27 mouse cellular contexts compared by ENCODE assay signal in genomic region chr10:88884836-88885235, GRCm38 (mm10). TPM values are rescaled to one million over a fixed set of nuclear protein-coding genes. Genes with fewer than 3 reads are reported as not detected.
DNase-seq lines count a peak whose midpoint lies in the region; ATAC-seq and TF ChIP-seq lines count a peak whose summit lies in the region.
"Had no signal": no experiment of that assay in that cellular context is flagged by ENCODE, and none has a peak within 500 bp of the region (broad histone marks: within the 10 kb centered on the region; RNA-seq: fewer than 3 reads in every experiment).

No protein-coding gene starts in this region.

- CTCF ChIA-PET in Patski (lab: Charles Lee) = no interaction called here

- no peaks in the 10 kb centered on the region for H3K36me3 ChIP-seq in intestine, postnatal 0 days (ENCODE audit: control insufficient read depth, insufficient read depth)
- no peaks in the 10 kb centered on the region for H3K36me3 ChIP-seq in intestine, embryonic 15.5 days
- no peaks in the 10 kb centered on the region for H3K36me3 ChIP-seq in midbrain, postnatal 0 days (ENCODE audit: insufficient read depth, low read length)
- H3K36me3 ChIP-seq in midbrain, embryonic 13.5 days = no peaks in the 10 kb centered on the region
- H3K36me3 ChIP-seq in stomach, postnatal 0 days (ENCODE audit: control insufficient read depth, insufficient read depth, low read length) = no peaks in the 10 kb centered on the region
- no peaks in the 10 kb centered on the region for H3K36me3 ChIP-seq in heart, embryonic 11.5 days (ENCODE audit: control insufficient read depth, insufficient read depth, low read length)
- H3K36me3 ChIP-seq: forebrain, embryonic 10.5 days; G1E; limb, embryonic 12.5 days; midbrain, embryonic 15.5 days; stomach, embryonic 15.5 days had no signal

- WGBS in intestine, postnatal 0 days = 83% methylated on average over 6 of the region's 6 CpGs
- WGBS in intestine, embryonic 15.5 days = 84% methylated on average over 6 of the region's 6 CpGs
- WGBS in midbrain, postnatal 0 days = 85% methylated on average over 6 of the region's 6 CpGs
- WGBS in midbrain, embryonic 13.5 days = 84% methylated on average over 6 of the region's 6 CpGs
- 81% methylated on average over 6 of the region's 6 CpGs for WGBS in stomach, postnatal 0 days
- 73% methylated on average over 6 of the region's 6 CpGs for WGBS in heart, embryonic 11.5 days (ENCODE audit: insufficient replicate concordance)

- no peak overlapping the region for H3K4me2 ChIP-seq in intestine, postnatal 0 days (replicated peaks; ENCODE audit: low read depth)
- no peak overlapping the region for H3K4me2 ChIP-seq in intestine, embryonic 15.5 days (replicated peaks)
- no peak overlapping the region for H3K4me2 ChIP-seq in midbrain, postnatal 0 days (ENCODE audit: low read depth, low read length, poor library complexity, severe bottlenecking)
- no peak overlapping the region for H3K4me2 ChIP-seq in midbrain, embryonic 13.5 days (replicated peaks)
- H3K4me2 ChIP-seq in stomach, postnatal 0 days (replicated peaks; ENCODE audit: low read depth) = no peak overlapping the region
- no peak overlapping the region for H3K4me2 ChIP-seq in heart, embryonic 11.5 days

- peaks cover 10% of the 10 kb centered on the region for H3K27me3 ChIP-seq in intestine, postnatal 0 days (replicated peaks; ENCODE audit: control insufficient read depth, insufficient read depth, low read length)
- peaks cover 15% of the 10 kb centered on the region for H3K27me3 ChIP-seq in intestine, embryonic 15.5 days (replicated peaks)
- H3K27me3 ChIP-seq in midbrain, postnatal 0 days (ENCODE audit: insufficient read depth, low read length) = peaks cover 8% of the 10 kb centered on the region
- peaks cover 32% of the 10 kb centered on the region for H3K27me3 ChIP-seq in midbrain, embryonic 13.5 days
- H3K27me3 ChIP-seq in Patski = peaks cover 7% of the 10 kb centered on the region
- H3K27me3 ChIP-seq in stomach, postnatal 0 days (ENCODE audit: control insufficient read depth, insufficient read depth, low read length) = peaks cover 3% of the 10 kb centered on the region; the same call in 1 of the 2 replicates
- H3K27me3 ChIP-seq in heart, embryonic 11.5 days (ENCODE audit: control insufficient read depth, insufficient read depth, low read length) = peaks cover 28% of the 10 kb centered on the region

- no peak for DNase-seq in midbrain, postnatal 0 days (ENCODE audit: low spot score)
- DNase-seq in Patski (ENCODE audit: low read depth, low spot score) = no peak
- no peak for DNase-seq in stomach, postnatal 0 days (ENCODE audit: low spot score)
- DNase-seq in urinary bladder, adult 18-20 months (ENCODE audit: low spot score in 2 of 2) = no peak
- DNase-seq: adrenal gland, adult 2 months; B cell, adult 2 months; cerebellum, adult 11 months; cerebellum, postnatal 25 days; embryo, embryonic 11 days; heart, adult 11 months; heart, postnatal 4 days; lung, adult 18-20 months; lung, postnatal 14 days; right cerebral cortex, postnatal 25 days had no signal

- peak; percentile 47 for TF ChIP-seq CTCF in intestine, postnatal 0 days (IDR thresholded peaks at IDR 0.05; ENCODE audit: low read depth)
- TF ChIP-seq CTCF in midbrain, postnatal 0 days (IDR thresholded peaks at IDR 0.05) = peak; percentile 26; the same call in 1 of the 2 replicates
- TF ChIP-seq CTCF in Patski (IDR thresholded peaks at IDR 0.05) = peak; percentile 39
- TF ChIP-seq CTCF in stomach, postnatal 0 days (IDR thresholded peaks at IDR 0.05; ENCODE audit: low read depth) = peak; percentile 23

- POLR2A ChIA-PET in Patski (lab: Charles Lee) = no interaction called here

- no peak overlapping the region for H3K27ac ChIP-seq in intestine, postnatal 0 days (ENCODE audit: low read depth, low read length)
- no peak overlapping the region for H3K27ac ChIP-seq in intestine, embryonic 15.5 days
- no peak overlapping the region for H3K27ac ChIP-seq in midbrain, postnatal 0 days (ENCODE audit: low read depth, low read length)
- no peak overlapping the region for H3K27ac ChIP-seq in midbrain, embryonic 13.5 days
- H3K27ac ChIP-seq in stomach, postnatal 0 days (replicated peaks) = no peak overlapping the region
- H3K27ac ChIP-seq in heart, embryonic 11.5 days (ENCODE audit: low read depth, low read length) = no peak overlapping the region
- H3K27ac ChIP-seq: forebrain, embryonic 10.5 days; limb, embryonic 12.5 days; midbrain, embryonic 15.5 days; stomach, embryonic 15.5 days had no signal

- H3K4me1 ChIP-seq in intestine, postnatal 0 days (replicated peaks; ENCODE audit: control insufficient read depth, insufficient read depth, low read length) = no peaks in the 10 kb centered on the region
- H3K4me1 ChIP-seq in intestine, embryonic 15.5 days (replicated peaks) = no peaks in the 10 kb centered on the region
- H3K4me1 ChIP-seq in midbrain, postnatal 0 days (ENCODE audit: insufficient read depth, low read length) = no peaks in the 10 kb centered on the region
- peaks cover 12% of the 10 kb centered on the region for H3K4me1 ChIP-seq in midbrain, embryonic 13.5 days (replicated peaks)
- H3K4me1 ChIP-seq in stomach, postnatal 0 days (replicated peaks; ENCODE audit: control insufficient read depth, insufficient read depth) = no peaks in the 10 kb centered on the region
- H3K4me1 ChIP-seq in heart, embryonic 11.5 days (ENCODE audit: control insufficient read depth, insufficient read depth, low read length) = peaks cover 3% of the 10 kb centered on the region; the same call in 1 of the 2 replicates
- H3K4me1 ChIP-seq: stomach, embryonic 15.5 days had no signal

- TF ChIP-seq EP300 in stomach, postnatal 0 days (optimal IDR thresholded peaks at IDR 0.05) = no peak

- H3K9ac ChIP-seq in intestine, postnatal 0 days (ENCODE audit: low read depth, low read length) = no peak overlapping the region
- H3K9ac ChIP-seq in intestine, embryonic 15.5 days = no peak overlapping the region
- H3K9ac ChIP-seq in midbrain, postnatal 0 days (replicated peaks; ENCODE audit: low read length, poor library complexity, severe bottlenecking) = no peak overlapping the region
- no peak overlapping the region for H3K9ac ChIP-seq in midbrain, embryonic 13.5 days (replicated peaks)
- H3K9ac ChIP-seq in stomach, postnatal 0 days (ENCODE audit: low read length) = no peak overlapping the region
- H3K9ac ChIP-seq in heart, embryonic 11.5 days (ENCODE audit: low read depth, low read length) = no peak overlapping the region
- H3K9ac ChIP-seq: limb, embryonic 12.5 days; midbrain, embryonic 15.5 days; stomach, embryonic 15.5 days had no signal

- H3K9me3 ChIP-seq in intestine, postnatal 0 days (ENCODE audit: control insufficient read depth) = no peaks in the 10 kb centered on the region
- no peaks in the 10 kb centered on the region for H3K9me3 ChIP-seq in intestine, embryonic 15.5 days
- no peaks in the 10 kb centered on the region for H3K9me3 ChIP-seq in midbrain, postnatal 0 days (ENCODE audit: low read length)
- H3K9me3 ChIP-seq in midbrain, embryonic 13.5 days = no peaks in the 10 kb centered on the region
- H3K9me3 ChIP-seq in stomach, postnatal 0 days (ENCODE audit: control insufficient read depth, low read length) = no peaks in the 10 kb centered on the region
- H3K9me3 ChIP-seq in heart, embryonic 11.5 days (replicated peaks; ENCODE audit: control insufficient read depth, low read length) = no peaks in the 10 kb centered on the region
- H3K9me3 ChIP-seq: G1E; limb, embryonic 12.5 days; midbrain, embryonic 15.5 days; stomach, embryonic 15.5 days had no signal

- in situ Hi-C loops in Patski (cut with MboI; ENCODE audit: low pct_unique_long_range_greater_than_20kb) = no loop called here

- no peak overlapping the region for H3K4me3 ChIP-seq in intestine, postnatal 0 days (ENCODE audit: low read depth, low read length)
- no peak overlapping the region for H3K4me3 ChIP-seq in intestine, embryonic 15.5 days (replicated peaks)
- 0 out of 2 replicates have a peak overlapping the region, but pooled peaks have one; percentile 49 for H3K4me3 ChIP-seq in midbrain, postnatal 0 days (ENCODE audit: low read depth, low read length)
- H3K4me3 ChIP-seq in midbrain, embryonic 13.5 days (replicated peaks) = no peak overlapping the region
- H3K4me3 ChIP-seq in stomach, postnatal 0 days (ENCODE audit: low read depth, low read length) = no peak overlapping the region
- no peak overlapping the region for H3K4me3 ChIP-seq in heart, embryonic 11.5 days (ENCODE audit: low read depth, low read length)
- H3K4me3 ChIP-seq: megakaryocyte, embryonic 14.5 days; stomach, embryonic 15.5 days had no signal

- no peak for ATAC-seq in intestine, postnatal 0 days
- no peak for ATAC-seq in intestine, embryonic 15.5 days
- no peak for ATAC-seq in midbrain, postnatal 0 days (ENCODE audit: low FRiP score)
- no peak for ATAC-seq in midbrain, embryonic 13.5 days
- no peak for ATAC-seq in Patski
- no peak for ATAC-seq in stomach, postnatal 0 days (ENCODE audit: low FRiP score, low TSS enrichment)
- no peak for ATAC-seq in heart, embryonic 11.5 days (replicated peaks; ENCODE audit: insufficient number of reproducible peaks, low FRiP score, low TSS enrichment)
- ATAC-seq: hindbrain, embryonic 16.5 days had no signal

RNA-seq across cellular contexts. Expression of gene Slc5a8, which starts 1.0 kb away (rescaled TPM):
- 3.3 and 4.9 TPM in 2 replicates for polyA plus RNA-seq in intestine, postnatal 0 days (2015; fragmentation: Nextera tagmentation; extraction: Ambion mirVana)
- polyA plus RNA-seq in intestine, embryonic 15.5 days (2015; fragmentation: Nextera tagmentation; extraction: Ambion mirVana) = 0.97 and 1.4 TPM in 2 replicates
- total RNA-seq in midbrain, postnatal 0 days (2014; rRNA removed) = 0.05 and 0.38 TPM in 2 replicates
- 0.09 and 0.17 TPM in 2 replicates for polyA plus RNA-seq in midbrain, postnatal 0 days (2015; fragmentation: Nextera tagmentation; extraction: Ambion mirVana)
- polyA plus RNA-seq in midbrain, embryonic 13.5 days (2015; fragmentation: Nextera tagmentation; extraction: Ambion mirVana) = 0.04 and 0.10 TPM in 2 replicates
- polyA plus RNA-seq in Patski (2021) = 0.01 TPM
- polyA plus RNA-seq in stomach, postnatal 0 days (2015; fragmentation: Nextera tagmentation; extraction: Ambion mirVana) = 0.07 and 0.23 TPM in 2 replicates
- not detected in 2 replicates for polyA plus RNA-seq in heart, embryonic 11.5 days (2014; fragmentation: Nextera tagmentation; extraction: Ambion mirVana)
- total RNA-seq: gastrocnemius, adult 8-10 months; heart, postnatal 4 days had no signal
- polyA plus RNA-seq: G1E; heart, embryonic 14.5 days had no signal

RNA-seq across cellular contexts. Expression of gene Utp20, which starts 58.2 kb away (rescaled TPM):
- 4.6 and 5.1 TPM in 2 replicates for polyA plus RNA-seq in intestine, postnatal 0 days (2015; fragmentation: Nextera tagmentation; extraction: Ambion mirVana)
- polyA plus RNA-seq in intestine, embryonic 15.5 days (2015; fragmentation: Nextera tagmentation; extraction: Ambion mirVana) = 15.5 and 15.9 TPM in 2 replicates
- total RNA-seq in midbrain, postnatal 0 days (2014; rRNA removed) = 8.8 and 11.8 TPM in 2 replicates
- 4.3 and 5.1 TPM in 2 replicates for polyA plus RNA-seq in midbrain, postnatal 0 days (2015; fragmentation: Nextera tagmentation; extraction: Ambion mirVana)
- polyA plus RNA-seq in midbrain, embryonic 13.5 days (2015; fragmentation: Nextera tagmentation; extraction: Ambion mirVana) = 11.1 and 11.7 TPM in 2 replicates
- polyA plus RNA-seq in Patski (2021) = 26.3 TPM
- polyA plus RNA-seq in stomach, postnatal 0 days (2015; fragmentation: Nextera tagmentation; extraction: Ambion mirVana) = 4.7 and 5.0 TPM in 2 replicates
- 13.3 and 15.5 TPM in 2 replicates for polyA plus RNA-seq in heart, embryonic 11.5 days (2014; fragmentation: Nextera tagmentation; extraction: Ambion mirVana)
